Mouse (Mus musculus): ENCODE results near the gene Supt20.

DNA sequence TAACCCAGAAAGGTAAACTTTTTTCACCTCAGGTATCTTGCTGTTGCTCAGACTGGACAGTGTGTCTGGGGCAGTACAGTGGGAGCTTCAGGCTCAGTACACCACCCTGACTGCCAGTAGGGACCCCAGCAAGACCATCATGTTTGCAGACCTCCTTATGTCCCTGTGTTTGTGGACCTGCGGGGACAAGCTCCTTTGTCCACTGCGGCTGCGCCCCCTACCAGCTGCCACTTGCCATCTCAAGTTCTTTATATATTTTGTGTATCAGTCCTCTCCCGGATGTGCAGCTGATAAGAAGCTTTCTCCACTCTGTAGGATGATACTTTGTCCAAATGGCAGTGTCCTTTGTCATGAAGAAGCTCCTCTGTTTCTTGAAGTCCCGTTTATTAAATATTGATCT, 30.2 kb upstream of the Supt20 start:
- peak; percentile 72 for TF ChIP-seq SMC3 (IDR thresholded peaks at IDR 0.05; ENCODE audit: low read depth, low read length)
- TF ChIP-seq KAT2A (IDR thresholded peaks at IDR 0.05; ENCODE audit: insufficient replicate concordance, low read length) = no peak
- peak in 1 of 2 experiments; percentile 68; a peak in 2 of 4 replicates for TF ChIP-seq CTCF (conservative IDR thresholded peaks at IDR 0.05 in 1 of 2, IDR thresholded peaks at IDR 0.05 in 1 of 2; ENCODE audit: low read depth in 2 of 2, low read length in 2 of 2)
- no peak for TF ChIP-seq HCFC1 (IDR thresholded peaks at IDR 0.05; ENCODE audit: low read depth, low read length)
- no peak for TF ChIP-seq GABPA (IDR thresholded peaks at IDR 0.05; ENCODE audit: insufficient replicate concordance, low read depth, low read length)
- no peak for TF ChIP-seq TCF12 (IDR thresholded peaks at IDR 0.05; ENCODE audit: low read depth, low read length)
- TF ChIP-seq USF2 (conservative IDR thresholded peaks at IDR 0.05; ENCODE audit: low read depth, low read length) = no peak
- no peak for TF ChIP-seq UBTF (IDR thresholded peaks at IDR 0.05; ENCODE audit: low read depth, low read length)
- TF ChIP-seq POLR2A (IDR thresholded peaks at IDR 0.05; ENCODE audit: low read depth, low read length) = no peak
- TF ChIP-seq RAD21 (IDR thresholded peaks at IDR 0.05; ENCODE audit: low read depth, low read length) = peak; percentile 61
- TF ChIP-seq EP300 (IDR thresholded peaks at IDR 0.05; ENCODE audit: low read length) = no peak
- TF ChIP-seq RCOR1 (conservative IDR thresholded peaks at IDR 0.05; ENCODE audit: low read depth, low read length) = no peak
- no peak for TF ChIP-seq ZMIZ1 (IDR thresholded peaks at IDR 0.05; ENCODE audit: low read depth, low read length)
- TF ChIP-seq MAX (IDR thresholded peaks at IDR 0.05; ENCODE audit: low read length) = no peak
